Mouse (Mus musculus) E14TG2a.4 (cell line): ENCODE results near the gene Musk.
A peak's percentile ranks its signal among the peaks of the same experiment; 100 is the strongest.

Experiments
- CTCF ChIP-seq: conservative IDR thresholded peaks from 2 replicates; pipeline ENCODE4 v1.5.1; 2014; ENCODE audit warnings: low read length
- POU5F1 ChIP-seq: IDR thresholded peaks from 2 replicates; pipeline ENCODE4 v1.6.1; 2014; ENCODE audit warnings: low read length, borderline replicate concordance

GRCm38 (mm10) chr4:58419225-58419624 lies 133.5 kb downstream of the Musk start:
- TF ChIP-seq CTCF (0 out of 2 replicates have a peak, but pooled peaks have one; percentile 4), POU5F1 (no peak)
